Mouse (Mus musculus) granulocyte monocyte progenitor cell, adult 5-6 weeks (primary cell): ENCODE data around the gene Zer1. TPM values are rescaled to one million over a fixed set of nuclear protein-coding genes. Genes with fewer than 3 reads are reported as not detected.

Source experiments
- ATAC-seq: replicated peaks from 2 replicates; pipeline ENCODE4 v1.8.0; 2016; ENCODE audit warnings: mild to moderate bottlenecking, moderate TSS enrichment, inconsistent platforms; ENCODE audit not compliant: poor library complexity, severe bottlenecking
- total RNA-seq, 2 experiments: library from RNA; stranded (forward) in 1 of 2; stranded (reverse) in 1 of 2; fragments of 200-712, 200-1000 nt in 1 of 2; fragments of >200 nt in 1 of 2; fragmentation: Nextera tagmentation in 1 of 2; gene quantifications; 2 replicates each; pipeline ENCODE4 v1.2.3; 2014 to 2017

The Zer1 gene
- total RNA-seq, 2 experiments from 2014 or later, result 10.6 to 18.3 TPM

GRCm38 (mm10) chr2:30080181-30080800 is 44.1 kb downstream of the Zer1 start:
- ATAC-seq, result no peak

GRCm38 (mm10) chr2:30078760-30079159 is 45.6 kb downstream of the Zer1 start:
- no peak for ATAC-seq

- ATAC-seq, result peak; percentile 4; the same call in 1 of the 2 replicates
Measured at GRCm38 (mm10) chr2:30078349-30078712, 46.1 kb downstream of the Zer1 start.

GRCm38 (mm10) chr2:30077502-30078348 is 46.7 kb downstream of the Zer1 start, which contains the start of gene Pkn3:
Gene Pkn3 (plus strand): TSS chr2:30077684.
- peak; percentile 76 for ATAC-seq

GRCm38 (mm10) chr2:30076959-30077358 is 47.4 kb downstream of the Zer1 start:
- peak; percentile 23; the same call in 1 of the 2 replicates for ATAC-seq

GRCm38 (mm10) chr2:30076439-30076838 is 47.9 kb downstream of the Zer1 start:
- ATAC-seq, result no peak

- ATAC-seq, result no peak
Measured at GRCm38 (mm10) chr2:30075625-30076024, 48.8 kb downstream of the Zer1 start.

- no peak for ATAC-seq
Measured at GRCm38 (mm10) chr2:30073285-30073684, 51.1 kb downstream of the Zer1 start.

- ATAC-seq, result no peak
Measured at GRCm38 (mm10) chr2:30072875-30073274, 51.5 kb downstream of the Zer1 start.

- ATAC-seq, result no peak
Measured at GRCm38 (mm10) chr2:30067962-30068361, 56.4 kb downstream of the Zer1 start.

- ATAC-seq, result peak; percentile 11; the same call in 1 of the 2 replicates
Measured at GRCm38 (mm10) chr2:30067031-30067888, 57.1 kb downstream of the Zer1 start.

- peak; percentile 68 for ATAC-seq
Measured at GRCm38 (mm10) chr2:30066046-30066901, 58.1 kb downstream of the Zer1 start.

- ATAC-seq, result no peak
Measured at GRCm38 (mm10) chr2:30064298-30064697, 60.1 kb downstream of the Zer1 start.

- ATAC-seq, result no peak
Measured at GRCm38 (mm10) chr2:30063791-30064190, 60.6 kb downstream of the Zer1 start.

- ATAC-seq, result no peak
Measured at GRCm38 (mm10) chr2:30063235-30063634, 61.1 kb downstream of the Zer1 start.

- peak; percentile 10; the same call in 1 of the 2 replicates for ATAC-seq
Measured at GRCm38 (mm10) chr2:30062249-30063093, 61.9 kb downstream of the Zer1 start.

- peak; percentile 64 for ATAC-seq
Measured at GRCm38 (mm10) chr2:30061215-30062166, 62.9 kb downstream of the Zer1 start.

GRCm38 (mm10) chr2:30058418-30058817 is 66.0 kb downstream of the Zer1 start:
- no peak for ATAC-seq
